Mouse (Mus musculus): ENCODE measurements around the gene Hspb9. TPM values are rescaled to one million over a fixed set of nuclear protein-coding genes. Genes with fewer than 3 reads are reported as not detected.

Hspb9 gene
- polyA plus RNA-seq, 1 experiment from 2014 or later = 0.36 TPM

DNA sequence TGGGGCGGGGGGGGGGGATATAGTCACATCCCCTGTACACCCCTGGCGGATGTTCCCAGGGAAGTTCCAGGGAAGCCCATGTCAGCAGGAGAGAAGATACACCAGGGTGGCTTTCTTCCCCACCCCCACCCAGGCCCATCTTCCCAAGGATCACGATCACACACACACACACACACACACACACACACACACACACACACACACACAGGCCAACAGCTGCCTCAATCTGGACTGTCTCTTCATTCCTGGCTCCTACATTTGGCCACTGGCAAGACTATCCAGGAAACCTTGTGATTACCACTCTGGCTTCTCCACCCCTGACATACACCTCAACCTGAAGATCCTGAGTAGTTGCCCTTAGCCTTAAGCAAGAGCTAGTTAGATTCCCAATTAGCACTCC, 28.3 kb upstream of the Hspb9 start:
- H3K27ac ChIP-seq (ENCODE audit: low read depth, low read length) = no peak overlapping the region
- ATAC-seq (replicated peaks; ENCODE audit: low FRiP score) (no peak), DNase-seq (ENCODE audit: low spot score) (no peak)
- 79% methylated on average over 3 of the region's 3 CpGs for WGBS
- H3K36me3 ChIP-seq (ENCODE audit: control insufficient read depth, insufficient read depth, low read length) = no peaks in the 10 kb centered on the region
- no peaks in the 10 kb centered on the region for H3K27me3 ChIP-seq (ENCODE audit: control insufficient read depth, insufficient read depth, low read length)
- H3K4me3 ChIP-seq (ENCODE audit: low read depth, low read length) = no peak overlapping the region
- no peaks in the 10 kb centered on the region for H3K4me1 ChIP-seq (replicated peaks; ENCODE audit: control insufficient read depth, insufficient read depth, low read length)
- no peaks in the 10 kb centered on the region for H3K9me3 ChIP-seq (ENCODE audit: control insufficient read depth, low read length)
- no peak overlapping the region for H3K9ac ChIP-seq (ENCODE audit: low read length)
- no peak overlapping the region for H3K4me2 ChIP-seq (ENCODE audit: low read depth, low read length, severe bottlenecking)

DNA sequence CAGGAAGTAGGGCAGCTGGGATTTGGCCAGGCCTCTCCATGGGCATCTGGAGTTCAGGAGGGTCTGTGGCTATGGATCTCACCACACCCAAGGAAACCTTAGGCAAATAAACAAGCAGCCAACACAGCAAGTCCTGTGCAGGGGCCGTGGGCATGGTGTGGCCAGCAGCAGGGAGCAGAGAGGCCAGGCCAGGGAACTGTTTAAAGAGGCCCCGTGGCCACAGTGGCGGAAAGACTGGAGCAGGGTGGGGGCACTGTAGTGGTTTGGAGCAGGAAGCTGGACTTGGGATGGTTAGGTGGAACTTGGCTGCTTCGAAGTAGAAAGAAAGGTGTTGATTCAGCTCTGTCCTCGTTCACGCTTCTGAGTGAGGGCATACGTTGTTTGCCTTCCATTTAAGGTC, 26.4 kb upstream of the Hspb9 start:
- ATAC-seq (replicated peaks; ENCODE audit: low FRiP score) = no peak
- WGBS = 82% methylated on average over 7 of the region's 7 CpGs

DNA sequence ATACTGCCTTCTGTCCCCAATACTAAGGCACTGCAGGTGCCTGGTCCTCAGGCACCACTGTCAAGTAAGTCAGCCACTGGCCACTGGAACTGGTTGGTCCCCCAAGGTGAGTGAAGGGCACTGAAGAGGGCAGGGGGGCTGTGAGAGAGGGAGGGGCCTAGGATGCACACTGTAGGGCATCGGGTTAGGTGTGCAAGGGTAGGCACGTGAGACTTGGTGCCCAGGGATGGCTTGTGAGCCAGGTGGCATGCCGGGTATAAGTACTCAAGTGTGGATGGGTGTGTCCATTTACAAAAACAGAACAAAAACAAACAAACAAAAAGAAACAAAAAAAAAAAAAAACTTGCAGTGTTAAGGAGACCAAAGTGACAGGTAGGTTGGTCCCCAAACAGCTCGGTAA, 25.2 kb upstream of the Hspb9 start:
- no peaks in the 10 kb centered on the region for H3K36me3 ChIP-seq (ENCODE audit: control insufficient read depth, insufficient read depth, low read length)
- no peak overlapping the region for H3K27ac ChIP-seq (ENCODE audit: low read depth, low read length)
- 76% methylated on average over 4 of the region's 4 CpGs for WGBS
- H3K4me2 ChIP-seq (ENCODE audit: low read depth, low read length, severe bottlenecking) = no peak overlapping the region
- no peak overlapping the region for H3K4me3 ChIP-seq (ENCODE audit: low read depth, low read length)
- H3K9ac ChIP-seq (ENCODE audit: low read length) = no peak overlapping the region
- DNase-seq (ENCODE audit: low spot score) = no peak
- peaks cover 10% of the 10 kb centered on the region; the same call in 1 of the 2 replicates for H3K27me3 ChIP-seq (ENCODE audit: control insufficient read depth, insufficient read depth, low read length)
- ATAC-seq (replicated peaks; ENCODE audit: low FRiP score) = no peak
- H3K9me3 ChIP-seq (ENCODE audit: control insufficient read depth, low read length) = no peaks in the 10 kb centered on the region
- no peaks in the 10 kb centered on the region; the same call in 1 of the 2 replicates for H3K4me1 ChIP-seq (replicated peaks; ENCODE audit: control insufficient read depth, insufficient read depth, low read length)

More for the DNA sequence above, 26.4 kb upstream of the Hspb9 start:
- H3K27ac ChIP-seq (ENCODE audit: low read depth, low read length) = no peak overlapping the region
- H3K4me2 ChIP-seq (ENCODE audit: low read depth, low read length, severe bottlenecking) = no peak overlapping the region
- H3K9ac ChIP-seq (ENCODE audit: low read length) = no peak overlapping the region
- peaks cover 2% of the 10 kb centered on the region; the same call in 1 of the 2 replicates for H3K27me3 ChIP-seq (ENCODE audit: control insufficient read depth, insufficient read depth, low read length)
- no peak for DNase-seq (ENCODE audit: low spot score)
- H3K4me1 ChIP-seq (replicated peaks; ENCODE audit: control insufficient read depth, insufficient read depth, low read length) = no peaks in the 10 kb centered on the region
- H3K4me3 ChIP-seq (ENCODE audit: low read depth, low read length) = no peak overlapping the region
- no peaks in the 10 kb centered on the region for H3K36me3 ChIP-seq (ENCODE audit: control insufficient read depth, insufficient read depth, low read length)
- no peaks in the 10 kb centered on the region for H3K9me3 ChIP-seq (ENCODE audit: control insufficient read depth, low read length)

DNA sequence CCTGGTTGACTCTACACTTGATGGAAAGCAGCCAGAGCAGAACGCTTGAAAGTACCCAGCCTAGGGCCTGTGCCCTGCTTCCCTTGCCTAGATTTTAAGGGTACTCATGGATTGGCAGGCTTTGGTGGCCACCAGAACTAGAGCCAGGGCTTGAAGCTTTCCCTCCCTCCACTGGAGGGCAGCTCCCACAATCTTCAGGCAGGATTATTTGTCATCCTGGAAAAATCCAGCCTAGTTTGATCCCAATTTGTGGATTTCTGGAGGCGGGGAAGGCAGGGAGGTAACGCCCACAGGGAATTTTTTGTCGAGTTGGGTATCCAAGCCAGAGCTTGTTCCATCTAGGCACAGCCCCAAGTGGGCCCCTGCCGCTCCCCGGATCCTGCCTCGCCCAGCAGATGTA, 23.3 kb upstream of the Hspb9 start:
- no peaks in the 10 kb centered on the region for H3K9me3 ChIP-seq (ENCODE audit: control insufficient read depth, low read length)
- H3K27ac ChIP-seq (ENCODE audit: low read depth, low read length) = no peak overlapping the region
- peaks cover 10% of the 10 kb centered on the region; the same call in 1 of the 2 replicates for H3K27me3 ChIP-seq (ENCODE audit: control insufficient read depth, insufficient read depth, low read length)
- 81% methylated on average over 7 of the region's 7 CpGs for WGBS
- H3K4me2 ChIP-seq (ENCODE audit: low read depth, low read length, severe bottlenecking) = no peak overlapping the region
- no peaks in the 10 kb centered on the region for H3K36me3 ChIP-seq (ENCODE audit: control insufficient read depth, insufficient read depth, low read length)
- DNase-seq (ENCODE audit: low spot score) (no peak), ATAC-seq (replicated peaks; ENCODE audit: low FRiP score) (no peak)
- no peak overlapping the region for H3K9ac ChIP-seq (ENCODE audit: low read length)
- no peaks in the 10 kb centered on the region; the same call in 1 of the 2 replicates for H3K4me1 ChIP-seq (replicated peaks; ENCODE audit: control insufficient read depth, insufficient read depth, low read length)
- H3K4me3 ChIP-seq (ENCODE audit: low read depth, low read length) = no peak overlapping the region

DNA sequence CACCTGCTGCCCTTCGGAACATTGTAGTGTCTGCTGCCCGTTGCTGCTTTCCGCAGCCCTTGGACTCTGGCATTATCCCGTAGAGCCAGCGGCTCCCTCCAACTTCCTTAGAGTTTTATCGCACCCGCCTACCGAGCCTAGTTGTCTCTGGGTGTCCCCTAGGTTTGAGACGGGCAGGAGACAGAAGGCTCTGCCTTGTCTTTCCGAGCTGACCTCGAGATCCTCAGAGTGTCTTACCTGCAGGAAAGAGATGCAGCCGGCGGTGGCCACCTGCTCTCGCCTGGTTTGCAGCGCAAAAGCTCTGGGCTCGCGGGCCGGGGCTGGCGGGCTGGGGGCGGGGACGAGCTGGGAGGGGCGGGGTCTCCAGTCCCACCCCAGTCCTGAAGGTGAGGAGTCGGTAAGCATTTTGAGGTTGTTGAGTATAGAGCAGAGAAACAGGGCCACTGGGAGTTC, 21.5 kb upstream of the Hspb9 start, which contains the start of gene Zfp385c:
Gene Zfp385c, minus strand, starts transcription at position 292 of the 453 bp plus-strand sequence.
- no peak for DNase-seq (ENCODE audit: low spot score)

DNA sequence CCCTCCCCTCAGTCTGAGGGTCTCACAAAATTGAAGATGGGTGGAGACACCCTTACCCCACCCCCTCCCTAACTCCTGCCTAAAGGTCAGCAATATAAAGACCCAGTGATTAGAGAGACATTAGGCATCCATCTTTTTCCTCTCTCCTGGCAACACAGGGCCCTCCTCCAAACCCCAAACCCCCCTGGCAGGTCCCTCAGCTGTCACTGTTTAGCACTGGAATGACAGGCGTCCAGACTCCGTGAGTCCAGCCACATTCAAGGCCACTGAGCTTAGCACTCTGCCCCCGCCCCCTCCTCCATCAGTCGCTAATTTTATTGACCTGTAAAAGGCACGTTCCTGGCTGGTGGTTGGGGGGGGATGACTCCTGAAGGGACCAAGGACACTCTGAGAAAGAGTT, 20.5 kb upstream of the Hspb9 start:
- no peak overlapping the region for H3K9ac ChIP-seq (ENCODE audit: low read length)
- no peaks in the 10 kb centered on the region; the same call in 1 of the 2 replicates for H3K4me1 ChIP-seq (replicated peaks; ENCODE audit: control insufficient read depth, insufficient read depth, low read length)
- H3K27me3 ChIP-seq (ENCODE audit: control insufficient read depth, insufficient read depth, low read length) = peaks cover 10% of the 10 kb centered on the region; the same call in 1 of the 2 replicates
- no peak overlapping the region for H3K4me2 ChIP-seq (ENCODE audit: low read depth, low read length, severe bottlenecking)
- no peaks in the 10 kb centered on the region for H3K36me3 ChIP-seq (ENCODE audit: control insufficient read depth, insufficient read depth, low read length)
- H3K4me3 ChIP-seq (ENCODE audit: low read depth, low read length) = no peak overlapping the region
- no peak for DNase-seq (ENCODE audit: low spot score)
- ATAC-seq (replicated peaks; ENCODE audit: low FRiP score) = no peak
- 29% methylated on average over 5 of the region's 5 CpGs for WGBS
- H3K27ac ChIP-seq (ENCODE audit: low read depth, low read length) = no peak overlapping the region
- no peaks in the 10 kb centered on the region for H3K9me3 ChIP-seq (ENCODE audit: control insufficient read depth, low read length)

More for the DNA sequence above, 21.5 kb upstream of the Hspb9 start, which contains the start of gene Zfp385c:
- Histone ChIP-seq H3K9ac (ENCODE audit: low read length) (no peak within 1 kb of the TSS), H3K27ac (ENCODE audit: low read depth, low read length) (no peak within 1 kb of the TSS), H3K36me3 (ENCODE audit: control insufficient read depth, insufficient read depth, low read length) (no peaks in the 10 kb centered on the region), H3K4me2 (ENCODE audit: low read depth, low read length, severe bottlenecking) (peak within 1 kb of the TSS; percentile 50), H3K4me1 (replicated peaks; ENCODE audit: control insufficient read depth, insufficient read depth, low read length) (no peaks in the 10 kb centered on the region; the same call in 1 of the 2 replicates), H3K27me3 (ENCODE audit: control insufficient read depth, insufficient read depth, low read length) (peaks cover 10% of the 10 kb centered on the region; the same call in 1 of the 2 replicates), H3K4me3 (ENCODE audit: low read depth, low read length) (peak within 1 kb of the TSS; percentile 11; the same call in 1 of the 2 replicates), H3K9me3 (ENCODE audit: control insufficient read depth, low read length) (no peaks in the 10 kb centered on the region)
- no peak for ATAC-seq (replicated peaks; ENCODE audit: low FRiP score)
- 2% methylated on average over 23 of the region's 23 CpGs for WGBS

DNA sequence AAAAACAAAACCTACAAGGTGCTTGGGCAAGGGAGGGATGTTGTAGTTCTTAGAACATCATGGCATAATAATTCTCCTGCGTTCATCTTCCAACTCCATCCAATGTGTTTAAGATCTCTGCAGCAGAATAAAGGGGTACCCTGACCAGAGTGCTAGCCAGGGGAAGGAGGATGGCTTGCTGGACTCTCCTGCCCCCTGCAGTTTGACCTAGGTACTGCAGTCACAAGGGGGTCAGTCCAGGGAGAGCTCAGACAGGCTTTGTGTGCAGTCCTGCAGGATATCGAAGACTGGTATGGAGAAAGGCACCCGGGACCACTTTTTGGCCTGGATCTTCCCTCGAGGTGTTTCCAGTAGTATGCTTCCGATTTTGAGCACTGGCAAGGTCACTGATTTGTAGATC, 18.7 kb upstream of the Hspb9 start:
- ATAC-seq (replicated peaks; ENCODE audit: low FRiP score) (no peak), DNase-seq (ENCODE audit: low spot score) (peak; percentile 89)
- H3K4me2 ChIP-seq (ENCODE audit: low read depth, low read length, severe bottlenecking) = no peak overlapping the region
- H3K27ac ChIP-seq (ENCODE audit: low read depth, low read length) = no peak overlapping the region
- no peaks in the 10 kb centered on the region for H3K36me3 ChIP-seq (ENCODE audit: control insufficient read depth, insufficient read depth, low read length)
- peaks cover 10% of the 10 kb centered on the region; the same call in 1 of the 2 replicates for H3K27me3 ChIP-seq (ENCODE audit: control insufficient read depth, insufficient read depth, low read length)
- no peak overlapping the region for H3K4me3 ChIP-seq (ENCODE audit: low read depth, low read length)
- no peaks in the 10 kb centered on the region for H3K9me3 ChIP-seq (ENCODE audit: control insufficient read depth, low read length)
- H3K9ac ChIP-seq (ENCODE audit: low read length) = no peak overlapping the region
- WGBS = 44% methylated on average over 5 of the region's 5 CpGs
- no peaks in the 10 kb centered on the region; the same call in 1 of the 2 replicates for H3K4me1 ChIP-seq (replicated peaks; ENCODE audit: control insufficient read depth, insufficient read depth, low read length)

DNA sequence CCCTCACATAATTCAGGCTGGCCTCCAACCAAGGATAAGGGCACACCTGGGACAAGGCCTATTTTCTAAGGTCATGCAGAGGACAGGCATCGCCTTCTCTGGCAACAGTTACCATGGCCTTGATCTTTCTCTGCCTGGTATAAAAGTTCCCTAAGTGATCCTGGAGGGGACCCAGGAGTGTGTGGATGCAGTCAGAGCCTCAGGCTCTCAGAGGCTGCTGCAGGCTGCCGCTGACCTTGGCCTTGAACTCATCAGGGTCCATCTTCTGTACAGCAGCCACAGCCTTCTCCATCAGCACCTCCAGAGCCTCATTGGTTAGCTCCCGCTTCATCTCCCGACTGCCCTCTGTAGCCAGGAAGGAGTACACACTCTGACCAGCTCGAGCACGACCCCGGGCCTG, 15.7 kb upstream of the Hspb9 start:
- H3K9ac ChIP-seq (ENCODE audit: low read length) = no peak overlapping the region
- H3K4me1 ChIP-seq (replicated peaks; ENCODE audit: control insufficient read depth, insufficient read depth, low read length) = peaks cover 2% of the 10 kb centered on the region; the same call in 1 of the 2 replicates
- DNase-seq (ENCODE audit: low spot score) (no peak), ATAC-seq (replicated peaks; ENCODE audit: low FRiP score) (no peak)
- no peak overlapping the region for H3K4me3 ChIP-seq (ENCODE audit: low read depth, low read length)
- H3K4me2 ChIP-seq (ENCODE audit: low read depth, low read length, severe bottlenecking) = no peak overlapping the region
- no peak overlapping the region for H3K27ac ChIP-seq (ENCODE audit: low read depth, low read length)
- no peaks in the 10 kb centered on the region for H3K36me3 ChIP-seq (ENCODE audit: control insufficient read depth, insufficient read depth, low read length)
- H3K27me3 ChIP-seq (ENCODE audit: control insufficient read depth, insufficient read depth, low read length) = peaks cover 4% of the 10 kb centered on the region; the same call in 1 of the 2 replicates
- no peaks in the 10 kb centered on the region for H3K9me3 ChIP-seq (ENCODE audit: control insufficient read depth, low read length)
- 80% methylated on average over 7 of the region's 7 CpGs for WGBS

DNA sequence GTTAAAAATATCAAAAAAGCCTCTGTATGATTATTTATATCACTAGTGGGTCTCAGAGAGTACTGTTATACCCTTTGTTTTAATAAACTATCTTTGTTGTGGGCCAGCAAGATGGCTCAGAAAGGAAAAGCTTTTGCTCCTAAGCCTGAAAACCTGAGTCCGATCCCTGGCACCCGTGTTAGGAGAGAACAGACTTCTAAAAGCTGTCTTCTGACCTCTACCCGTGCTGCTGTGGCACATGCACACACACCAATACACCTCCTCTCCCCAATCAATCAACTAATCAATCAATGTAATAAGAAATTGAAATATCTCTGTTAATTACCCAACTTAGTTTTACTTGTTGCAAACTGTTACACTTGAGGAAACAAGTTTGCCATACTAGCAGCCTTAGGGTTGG, 12.9 kb upstream of the Hspb9 start:
- ATAC-seq (replicated peaks; ENCODE audit: low FRiP score) (no peak), DNase-seq (ENCODE audit: low spot score) (no peak)
- H3K36me3 ChIP-seq (ENCODE audit: control insufficient read depth, insufficient read depth, low read length) = no peaks in the 10 kb centered on the region; the same call in 1 of the 2 replicates
- H3K9me3 ChIP-seq (ENCODE audit: control insufficient read depth, low read length) = no peaks in the 10 kb centered on the region
- no peak overlapping the region for H3K4me3 ChIP-seq (ENCODE audit: low read depth, low read length)
- H3K27ac ChIP-seq (ENCODE audit: low read depth, low read length) = no peak overlapping the region
- WGBS = 72% methylated on average over 3 of the region's 3 CpGs
- H3K27me3 ChIP-seq (ENCODE audit: control insufficient read depth, insufficient read depth, low read length) = no peaks in the 10 kb centered on the region
- H3K4me2 ChIP-seq (ENCODE audit: low read depth, low read length, severe bottlenecking) = peak overlapping the region; percentile 41; the same call in 1 of the 2 replicates
- H3K9ac ChIP-seq (ENCODE audit: low read length) = no peak overlapping the region
- H3K4me1 ChIP-seq (replicated peaks; ENCODE audit: control insufficient read depth, insufficient read depth, low read length) = 0 out of 2 replicates have a peak, but pooled peaks cover 2% of the 10 kb centered on the region

Data from forebrain, embryonic 11.5 days (tissue).